Mouse (Mus musculus) adrenal gland, adult 18-20 months (tissue): Measurements from ENCODE around the gene Nt5c3. TPM values are rescaled to one million over a fixed set of nuclear protein-coding genes. Genes with fewer than 3 reads are reported as not detected.

ENCODE experiments used
- DNase-seq, 2 experiments: peaks; one replicate each; pipeline ENCODE4 v3.0.0; 2021 to 2022; ENCODE audit warnings: low spot score in 2 of 2
- total RNA-seq, 2 experiments: library from RNA; stranded (reverse); gene quantifications; 1 replicate in 1 of 2; 2 replicates in 1 of 2; pipeline ENCODE4 v1.2.3; 2021

Nt5c3 gene
- total RNA-seq, 2 experiments from 2014 or later = 19.7 to 23.3 TPM

GRCm38 (mm10) chr6:56843229-56843628, 80.5 kb downstream of the Nt5c3 start:
- no peak for DNase-seq

- DNase-seq = no peak
Measured at GRCm38 (mm10) chr6:56837621-56838020, 86.1 kb downstream of the Nt5c3 start.

DNA sequence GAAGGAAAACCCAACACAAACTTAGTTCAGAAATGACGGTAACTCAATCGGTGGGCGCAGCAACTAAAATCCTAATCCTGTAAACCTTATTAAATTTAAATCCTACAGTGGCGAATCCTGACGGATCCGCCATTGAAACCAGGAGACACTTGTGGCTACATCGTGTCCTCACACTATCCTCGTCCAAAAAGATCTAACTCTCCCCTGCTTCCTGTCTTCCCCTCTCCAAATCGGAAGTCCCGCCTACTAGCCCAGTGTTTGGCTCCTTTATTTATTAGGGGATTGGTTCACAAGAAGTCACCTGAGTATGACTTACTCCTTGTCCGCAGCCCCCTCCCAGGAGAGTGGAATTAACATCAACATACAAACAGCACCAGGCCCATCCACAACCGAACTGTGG, 86.6 kb downstream of the Nt5c3 start:
- DNase-seq = no peak

DNA sequence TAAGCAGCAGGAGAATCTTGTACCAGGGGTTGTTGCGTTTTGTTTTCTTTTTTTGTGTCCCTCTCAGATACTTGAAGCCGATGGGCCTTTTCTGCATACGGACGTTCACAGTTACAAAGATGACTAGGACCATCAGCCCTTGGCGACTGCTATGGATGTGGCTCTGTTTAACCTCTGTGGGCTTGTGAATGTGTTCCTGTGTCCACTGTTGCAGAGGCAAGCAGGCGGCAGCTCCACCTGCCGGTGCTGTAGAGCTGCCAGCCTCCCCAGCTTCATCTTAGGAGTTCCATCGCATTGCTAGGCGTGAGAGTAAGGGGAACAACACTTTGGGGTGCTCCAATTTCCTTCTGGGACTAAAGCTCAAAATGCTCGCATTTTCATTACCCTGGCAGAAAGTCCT, 88.2 kb downstream of the Nt5c3 start:
- no peak for DNase-seq

GRCm38 (mm10) chr6:56834769-56835168, 89.0 kb downstream of the Nt5c3 start:
- DNase-seq = no peak

- no peak for DNase-seq
Measured at GRCm38 (mm10) chr6:56832830-56833229, 90.9 kb downstream of the Nt5c3 start.

DNA sequence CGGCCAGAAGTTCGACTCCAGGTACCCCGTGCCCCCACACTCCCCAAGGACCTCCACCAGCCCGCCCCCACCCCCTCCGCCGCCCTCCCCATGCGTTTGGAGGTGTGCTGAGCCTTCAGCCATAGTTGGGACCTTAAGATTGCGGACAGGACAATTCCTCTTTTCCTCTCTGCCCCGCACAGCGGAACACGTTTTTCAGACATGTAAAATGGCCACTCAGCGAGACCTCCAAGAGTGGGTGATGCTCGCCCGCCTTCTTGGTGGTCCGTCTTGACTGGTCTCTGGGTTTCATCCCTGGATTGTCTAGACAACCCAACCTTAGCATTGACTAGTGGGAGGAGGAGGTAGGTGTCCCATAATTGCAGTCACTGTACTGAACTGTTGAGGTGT, 91.3 kb downstream of the Nt5c3 start:
- no peak for DNase-seq

Other genes with a start within 250 kb of the Nt5c3 start
- gene Lsm5, start 219.2 kb downstream of the Nt5c3 start, total RNA-seq = 10 to 100 TPM; 21.2 to 24.0 TPM
- 10 to 100 TPM; 19.4 to 28.7 TPM for gene Avl9, start 209.0 kb downstream of the Nt5c3 start, total RNA-seq
- gene Kbtbd2, start 126.1 kb downstream of the Nt5c3 start, total RNA-seq = 10 to 100 TPM; 29.1 to 33.0 TPM
- gene Fkbp9, start 91.9 kb downstream of the Nt5c3 start, total RNA-seq = 10 to 100 TPM; 69.1 to 80.0 TPM
- under 1 TPM; 0.32 to 0.33 TPM for gene Vmn1r4, start 83 bp upstream of the Nt5c3 start, total RNA-seq
- gene Vmn1r5, start 46.3 kb upstream of the Nt5c3 start, total RNA-seq = not detected
- not detected for gene Vmn1r6, start 73.3 kb upstream of the Nt5c3 start, total RNA-seq
- not detected for gene Vmn1r7, start 101.4 kb upstream of the Nt5c3 start, total RNA-seq
- not detected for gene Vmn1r8, start 108.4 kb upstream of the Nt5c3 start, total RNA-seq
- not detected for gene Vmn1r9, start 142.9 kb upstream of the Nt5c3 start, total RNA-seq
- gene Vmn1r10, start 185.5 kb upstream of the Nt5c3 start, total RNA-seq = not detected
- gene Vmn1r11, start 209.5 kb upstream of the Nt5c3 start, total RNA-seq = not detected
- gene Vmn1r12, start 233.0 kb upstream of the Nt5c3 start, total RNA-seq = not detected